Mouse (Mus musculus) hindbrain, embryonic 12.5 days (tissue): ENCODE measurements at regions not wholly inside any gene's neighbourhood (a gene's known extent, or its start where the extent isn't known, plus 50 kb on each side); places are given as distances from the start of the nearest gene placed in this dataset.

Source experiments
- ATAC-seq: fragments of 200-750 bp; cut with Nextera tagmentation; 2 replicates; pipeline ENCODE4 v1.8.0; 2017; ENCODE audit warnings: moderate TSS enrichment; ENCODE audit not compliant: low FRiP score
- H3K27ac ChIP-seq: fragments of 300-500 bp; sonication (generic); 2 replicates; pipeline ENCODE4 v1.5.1; 2016; ENCODE audit warnings: mild to moderate bottlenecking
- H3K27me3 ChIP-seq: fragments of 300-500 bp; sonication (generic); 2 replicates; pipeline ENCODE4 v1.6.1; 2016; ENCODE audit warnings: mild to moderate bottlenecking
- H3K36me3 ChIP-seq: fragments of 300-500 bp; sonication (generic); 2 replicates; pipeline ENCODE4 v1.6.1; 2016; ENCODE audit warnings: mild to moderate bottlenecking
- H3K4me1 ChIP-seq: fragments of 300-500 bp; sonication (generic); 2 replicates; pipeline ENCODE4 v1.6.1; 2016
- H3K4me2 ChIP-seq: fragments of 300-500 bp; sonication (generic); replicated peaks from 2 replicates; pipeline ENCODE4 v1.6.1; 2016; ENCODE audit warnings: mild to moderate bottlenecking
- H3K4me3 ChIP-seq: fragments of 300-500 bp; sonication (generic); 2 replicates; pipeline ENCODE4 v1.5.1; 2016; ENCODE audit warnings: mild to moderate bottlenecking
- H3K9ac ChIP-seq: fragments of 300-500 bp; sonication (generic); 2 replicates; pipeline ENCODE4 v1.6.1; 2016; ENCODE audit warnings: mild to moderate bottlenecking, moderate library complexity
- H3K9me3 ChIP-seq: fragments of 300-500 bp; sonication (generic); replicated peaks from 2 replicates; pipeline ENCODE4 v1.6.1; 2016; ENCODE audit warnings: mild to moderate bottlenecking
- WGBS: fragments of 180-500 bp; shearing (Covaris S2); methylation state at CpG from one replicate; pipeline ENCODE4 v1.1.7; 2016; 5-methylcytosine and 5-hydroxymethylcytosine counted together

DNA sequence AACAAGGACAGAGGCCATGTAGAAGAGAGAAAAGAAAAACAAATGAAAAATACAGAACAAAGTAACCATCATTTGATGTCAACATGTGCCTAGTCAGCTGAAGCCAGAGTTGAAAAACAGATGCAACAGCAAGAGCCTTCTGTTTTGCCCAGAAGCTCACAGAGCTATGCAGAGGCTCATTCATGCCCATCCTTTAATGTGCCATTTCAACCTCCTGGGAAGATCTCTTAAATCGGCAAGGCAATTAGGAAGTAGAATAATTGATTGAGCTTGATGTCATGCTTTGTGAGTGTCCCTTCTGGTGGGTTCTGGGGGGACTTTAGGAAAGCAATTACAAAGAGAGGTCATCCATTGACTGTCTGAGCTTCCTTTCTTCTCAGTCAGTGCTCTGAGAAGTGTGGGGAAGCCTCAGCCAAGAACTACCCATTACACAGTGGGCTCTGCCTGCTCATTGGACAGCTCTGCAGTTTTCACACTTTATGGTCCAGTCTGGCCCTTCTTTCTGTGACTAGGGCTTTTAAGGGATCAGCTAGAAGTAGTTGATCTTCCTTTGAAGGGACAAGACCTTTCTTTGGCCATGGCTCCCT, 240.2 kb downstream of the Kcne4 start:
- WGBS: 35% methylated on average over 1 of the region's 1 CpGs
- no peak overlapping the region for H3K4me3 ChIP-seq

DNA sequence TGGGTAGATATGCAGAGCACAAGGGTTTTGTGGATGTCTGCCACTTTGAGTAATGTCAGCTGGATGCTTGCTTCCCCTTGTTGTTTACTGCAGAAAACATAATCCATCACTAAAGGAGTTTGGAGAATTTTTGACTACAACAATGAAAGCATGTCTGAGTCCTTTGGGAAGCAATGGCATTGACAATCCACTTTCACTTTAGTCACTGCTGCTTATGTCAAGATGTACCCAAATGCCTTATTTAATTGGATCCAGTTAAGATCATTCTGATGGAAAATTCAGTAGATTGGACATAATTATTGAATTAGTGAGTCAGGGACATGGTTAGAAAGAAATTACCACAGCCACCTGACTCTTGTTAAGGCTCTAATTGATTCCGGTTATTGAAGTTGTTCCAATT, 263.7 kb downstream of the Kcne4 start:
- ATAC-seq: no peak
- no peak overlapping the region for H3K9ac ChIP-seq
- WGBS: 91% methylated on average over 1 of the region's 1 CpGs
- H3K27me3 ChIP-seq: no peaks in the 10 kb centered on the region
- H3K4me2 ChIP-seq: no peak overlapping the region
- H3K4me1 ChIP-seq: no peaks in the 10 kb centered on the region
- H3K36me3 ChIP-seq: no peaks in the 10 kb centered on the region
- H3K4me3 ChIP-seq: no peak overlapping the region
- no peak overlapping the region for H3K27ac ChIP-seq
- H3K9me3 ChIP-seq: no peaks in the 10 kb centered on the region

More for the DNA sequence above, 240.2 kb downstream of the Kcne4 start:
- Histone ChIP-seq H3K9ac (no peak overlapping the region), H3K27ac (no peak overlapping the region), H3K27me3 (no peaks in the 10 kb centered on the region), H3K4me1 (no peaks in the 10 kb centered on the region), H3K36me3 (no peaks in the 10 kb centered on the region), H3K9me3 (no peaks in the 10 kb centered on the region), H3K4me2 (no peak overlapping the region)
- ATAC-seq: peak; percentile 52; the same call in 1 of the 2 replicates
